Mouse (Mus musculus) G1E (cell line): ENCODE measurements around the gene Scarb1. TPM values are rescaled to one million over a fixed set of nuclear protein-coding genes. Genes with fewer than 3 reads are reported as not detected.

Source experiments
- ATAC-seq: 2 replicates; pipeline ENCODE4 v1.8.0; 2016; ENCODE audit warnings: mild to moderate bottlenecking; ENCODE audit not compliant: insufficient number of reproducible peaks, poor library complexity, low FRiP score, severe bottlenecking; ENCODE audit errors: extremely low read depth
- DNase-seq: peaks from one replicate; pipeline ENCODE4 v3.0.0; 2012; ENCODE audit warnings: low spot score
- H3K27me3 ChIP-seq: 2 replicates; pipeline ENCODE4 v1.6.1; 2012; ENCODE audit warnings: mild to moderate bottlenecking, low read length, inconsistent platforms; ENCODE audit not compliant: insufficient read depth
- H3K36me3 ChIP-seq: replicated peaks from 2 replicates; pipeline ENCODE3; 2012; ENCODE audit warnings: mild to moderate bottlenecking, inconsistent platforms
- H3K4me1 ChIP-seq: 2 replicates; pipeline ENCODE4 v1.6.1; 2012; ENCODE audit warnings: low read depth, low read length, inconsistent platforms, mixed read lengths; ENCODE audit not compliant: insufficient read depth
- H3K4me3 ChIP-seq: 2 replicates; pipeline ENCODE4 v1.5.1; 2012; ENCODE audit warnings: low read depth, mild to moderate bottlenecking, inconsistent platforms, low read length, moderate library complexity, mixed read lengths
- H3K9me3 ChIP-seq: replicated peaks from 2 replicates; pipeline ENCODE4 v1.6.1; 2012; ENCODE audit warnings: inconsistent platforms
- CTCF ChIP-seq: IDR thresholded peaks from 2 replicates; pipeline ENCODE4 v1.5.1; 2012; ENCODE audit warnings: low read depth, low read length, inconsistent platforms, mixed read lengths
- GATA1 ChIP-seq: IDR thresholded peaks from 2 replicates; pipeline ENCODE4 v1.6.1; 2012; ENCODE audit warnings: borderline replicate concordance, low read length, inconsistent platforms, mixed read lengths
- GATA2 ChIP-seq: IDR thresholded peaks from 2 replicates; pipeline ENCODE4 v1.6.1; 2012; ENCODE audit warnings: low read depth, low read length, inconsistent platforms, borderline replicate concordance
- POLR2AphosphoS5 ChIP-seq: IDR thresholded peaks from 2 replicates; pipeline ENCODE4 v1.6.1; 2012; ENCODE audit warnings: low read depth, low read length, inconsistent platforms; ENCODE audit not compliant: insufficient replicate concordance
- TAL1 ChIP-seq: conservative IDR thresholded peaks from 2 replicates; pipeline ENCODE4 v1.6.1; 2012; ENCODE audit warnings: low read depth, low read length, inconsistent platforms, mixed read lengths
- polyA plus RNA-seq: library from polyadenylated mRNA; stranded (reverse); fragments of >175 nt; gene quantifications from 2 replicates; pipeline ENCODE4 v1.2.3, GENCODE M21; 2012
- total RNA-seq, 2 experiments: library from RNA; stranded (forward) in 1 of 2; stranded (reverse) in 1 of 2; fragments of 200-1000 nt in 1 of 2; fragments of >200 nt in 1 of 2; fragmentation: Nextera tagmentation in 1 of 2; gene quantifications; 2 replicates each; pipeline ENCODE4 v1.2.3; 2014 to 2017

Gene Scarb1
- total and polyA plus RNA-seq, 3 experiments = 42.9 to 68.3 (median 43.7) TPM

- Histone ChIP-seq H3K4me3 (no peak overlapping the region), H3K27me3 (no peaks in the 10 kb centered on the region), H3K9me3 (peaks cover 48% of the 10 kb centered on the region), H3K36me3 (no peaks in the 10 kb centered on the region), H3K4me1 (no peaks in the 10 kb centered on the region)
- TF ChIP-seq POLR2AphosphoS5 (no peak), CTCF (no peak), GATA1 (no peak), GATA2 (no peak), TAL1 (no peak)
- DNase-seq (no peak), ATAC-seq (no peak)
Measured at GRCm38 (mm10) chr5:125234399-125234798, 106.5 kb downstream of the Scarb1 start.

- TF ChIP-seq POLR2AphosphoS5 (no peak), TAL1 (no peak), GATA2 (no peak), GATA1 (no peak), CTCF (no peak)
- Histone ChIP-seq H3K4me1 (no peaks in the 10 kb centered on the region), H3K36me3 (no peaks in the 10 kb centered on the region), H3K9me3 (peaks cover 50% of the 10 kb centered on the region), H3K27me3 (no peaks in the 10 kb centered on the region), H3K4me3 (no peak overlapping the region)
- DNase-seq = no peak
- ATAC-seq = no peak
Measured at GRCm38 (mm10) chr5:125233478-125233877, 107.4 kb downstream of the Scarb1 start.

GRCm38 (mm10) chr5:125232443-125232979, 108.4 kb downstream of the Scarb1 start:
- ATAC-seq = no peak
- Histone ChIP-seq H3K36me3 (no peaks in the 10 kb centered on the region), H3K4me3 (no peak overlapping the region), H3K27me3 (no peaks in the 10 kb centered on the region), H3K9me3 (peaks cover 51% of the 10 kb centered on the region), H3K4me1 (no peaks in the 10 kb centered on the region)
- DNase-seq = no peak
- TF ChIP-seq GATA2 (no peak), POLR2AphosphoS5 (no peak), CTCF (no peak)

GRCm38 (mm10) chr5:125230463-125230862, 110.4 kb downstream of the Scarb1 start:
- Histone ChIP-seq H3K4me3 (no peak overlapping the region), H3K27me3 (no peaks in the 10 kb centered on the region), H3K9me3 (peaks cover 58% of the 10 kb centered on the region), H3K36me3 (no peaks in the 10 kb centered on the region), H3K4me1 (no peaks in the 10 kb centered on the region)
- ATAC-seq (no peak), DNase-seq (no peak)
- TF ChIP-seq TAL1 = no peak
- TF ChIP-seq CTCF = no peak
- TF ChIP-seq POLR2AphosphoS5 = no peak
- TF ChIP-seq GATA2 = no peak
- TF ChIP-seq GATA1 = no peak

- no peak for ATAC-seq
Measured at GRCm38 (mm10) chr5:125229097-125229496, 111.8 kb downstream of the Scarb1 start.

GRCm38 (mm10) chr5:125227699-125228098, 113.2 kb downstream of the Scarb1 start:
- no peaks in the 10 kb centered on the region for H3K27me3 ChIP-seq
- TF ChIP-seq GATA1 (no peak), CTCF (no peak), TAL1 (no peak), GATA2 (no peak), POLR2AphosphoS5 (no peak)

More at GRCm38 (mm10) chr5:125229097-125229496, 111.8 kb downstream of the Scarb1 start:
- DNase-seq = no peak
- no peaks in the 10 kb centered on the region for H3K4me1 ChIP-seq
- TF ChIP-seq POLR2AphosphoS5 (no peak), CTCF (no peak), GATA1 (no peak)
- H3K36me3 ChIP-seq = no peaks in the 10 kb centered on the region
- no peaks in the 10 kb centered on the region for H3K27me3 ChIP-seq
- H3K9me3 ChIP-seq = peaks cover 65% of the 10 kb centered on the region
- no peak overlapping the region for H3K4me3 ChIP-seq

More at GRCm38 (mm10) chr5:125227699-125228098, 113.2 kb downstream of the Scarb1 start:
- peaks cover 76% of the 10 kb centered on the region for H3K9me3 ChIP-seq
- ATAC-seq (no peak), DNase-seq (no peak)
- no peaks in the 10 kb centered on the region for H3K4me1 ChIP-seq
- H3K4me3 ChIP-seq = no peak overlapping the region
- H3K36me3 ChIP-seq = no peaks in the 10 kb centered on the region

Other genes with a start within 250 kb of the Scarb1 start
- gene Ncor2, start 161.9 kb downstream of the Scarb1 start, total RNA-seq (2014; fragmentation: Nextera tagmentation) = not detected in 2 replicates
- gene Ncor2, start 161.9 kb downstream of the Scarb1 start, total RNA-seq (2017) = not detected in 2 replicates
- 0.09 and 0.10 TPM in 2 replicates for gene Ncor2, start 161.9 kb downstream of the Scarb1 start, polyA plus RNA-seq
- not detected in 2 replicates for gene Gm10382, start 48.2 kb upstream of the Scarb1 start, total RNA-seq (2014; fragmentation: Nextera tagmentation)
- gene Gm10382, start 48.2 kb upstream of the Scarb1 start, total RNA-seq (2017) = not detected in 2 replicates
- 0.22 and 0.45 TPM in 2 replicates for gene Gm10382, start 48.2 kb upstream of the Scarb1 start, polyA plus RNA-seq
- 477 and 495 TPM in 2 replicates for gene Ubc, start 49.1 kb upstream of the Scarb1 start, total RNA-seq (2014; fragmentation: Nextera tagmentation)
- 212 and 267 TPM in 2 replicates for gene Ubc, start 49.1 kb upstream of the Scarb1 start, total RNA-seq (2017)
- gene Ubc, start 49.1 kb upstream of the Scarb1 start, polyA plus RNA-seq = 28.0 and 92.4 TPM in 2 replicates
- gene Dhx37, start 93.0 kb upstream of the Scarb1 start, total RNA-seq (2014; fragmentation: Nextera tagmentation) = 29.0 and 30.3 TPM in 2 replicates
- gene Dhx37, start 93.0 kb upstream of the Scarb1 start, total RNA-seq (2017) = 32.2 and 36.5 TPM in 2 replicates
- gene Dhx37, start 93.0 kb upstream of the Scarb1 start, polyA plus RNA-seq = 112 and 117 TPM in 2 replicates
- gene Bri3bp, start 100.5 kb upstream of the Scarb1 start, total RNA-seq (2014; fragmentation: Nextera tagmentation) = 76.6 and 83.4 TPM in 2 replicates
- 13.5 and 14.6 TPM in 2 replicates for gene Bri3bp, start 100.5 kb upstream of the Scarb1 start, total RNA-seq (2017)
- 50.1 and 51.7 TPM in 2 replicates for gene Bri3bp, start 100.5 kb upstream of the Scarb1 start, polyA plus RNA-seq
- 3.3 and 4.4 TPM in 2 replicates for gene Aacs, start 134.7 kb upstream of the Scarb1 start, total RNA-seq (2014; fragmentation: Nextera tagmentation)
- 15.3 and 15.7 TPM in 2 replicates for gene Aacs, start 134.7 kb upstream of the Scarb1 start, total RNA-seq (2017)
- 27.1 and 28.3 TPM in 2 replicates for gene Aacs, start 134.7 kb upstream of the Scarb1 start, polyA plus RNA-seq
- 0.19 TPM in 1 of 2 replicates, not detected in the other for gene Tmem132b, start 190.7 kb upstream of the Scarb1 start, total RNA-seq (2014; fragmentation: Nextera tagmentation)
- gene Tmem132b, start 190.7 kb upstream of the Scarb1 start, total RNA-seq (2017) = 0.11 TPM in 1 of 2 replicates, not detected in the other
- gene Tmem132b, start 190.7 kb upstream of the Scarb1 start, polyA plus RNA-seq = not detected in 2 replicates